Mouse (Mus musculus): ENCODE results near the gene Hormad1. TPM values are rescaled to one million over a fixed set of nuclear protein-coding genes. Genes with fewer than 3 reads are reported as not detected.
"Not testable (repeated sequence)": the region's sequence is repeated elsewhere in the genome, so short reads cannot be mapped to it uniquely, and the experiment has no call there.

Hormad1 gene
- not detected in 2 replicates for polyA plus RNA-seq (2012; rRNA removed)

DNA sequence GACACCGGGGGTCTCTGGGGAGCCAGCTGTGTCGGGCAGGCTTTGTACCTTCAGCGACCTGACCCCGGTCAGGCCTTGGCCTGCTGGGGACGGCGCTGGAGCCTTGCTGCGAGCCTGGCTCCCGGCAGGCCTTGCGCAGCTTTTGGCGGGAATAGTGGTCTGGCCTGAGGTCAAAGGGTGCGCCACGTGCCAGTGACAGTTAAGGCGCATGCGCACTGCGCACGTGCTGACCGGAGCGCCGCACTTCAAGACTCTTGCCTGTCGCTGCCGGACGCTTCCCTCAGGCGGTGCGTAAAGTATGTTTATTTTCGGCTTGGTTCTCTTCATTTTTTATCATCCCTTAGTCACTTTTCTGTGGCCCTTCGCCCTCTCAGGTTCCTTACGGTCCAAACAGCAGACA is at the start of gene Hormad1:
Gene Hormad1 (plus strand): TSS at position 241 of the 400 bp plus-strand sequence.
- WGBS: 88% methylated on average over 27 of the region's 27 CpGs
- no peak for DNase-seq (ENCODE audit: low read depth, low spot score)

DNA sequence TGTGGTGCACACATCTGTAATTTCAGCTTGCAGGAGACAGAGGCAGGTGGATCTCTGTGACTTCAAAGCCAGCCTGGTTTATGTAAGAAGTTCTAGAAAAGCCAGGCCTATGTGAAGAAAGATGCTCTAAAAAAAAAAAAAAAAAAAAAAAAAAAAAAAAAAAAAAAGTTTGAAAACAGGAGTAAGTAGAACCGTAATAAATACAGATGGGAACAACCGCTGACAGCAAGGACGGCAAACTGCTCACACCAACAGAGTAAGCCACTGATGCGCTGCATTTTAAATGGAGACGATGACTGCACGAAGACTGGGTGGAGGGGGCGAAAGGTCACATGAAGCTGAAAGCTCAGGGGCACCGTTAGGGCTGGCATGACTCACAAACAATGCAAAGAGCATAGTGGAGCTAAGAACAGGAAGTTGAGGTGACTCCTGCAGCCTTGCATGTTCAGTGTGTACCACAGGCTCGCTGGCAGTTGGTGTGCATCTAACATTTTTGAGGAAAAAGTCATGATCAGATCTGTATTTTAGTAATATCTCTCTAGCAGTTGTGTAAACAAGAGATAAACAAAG is 47.8 kb upstream of the Hormad1 start:
- DNase-seq (ENCODE audit: low read depth, low spot score): no peak
- WGBS: 43% methylated on average over 9 of the region's 9 CpGs

DNA sequence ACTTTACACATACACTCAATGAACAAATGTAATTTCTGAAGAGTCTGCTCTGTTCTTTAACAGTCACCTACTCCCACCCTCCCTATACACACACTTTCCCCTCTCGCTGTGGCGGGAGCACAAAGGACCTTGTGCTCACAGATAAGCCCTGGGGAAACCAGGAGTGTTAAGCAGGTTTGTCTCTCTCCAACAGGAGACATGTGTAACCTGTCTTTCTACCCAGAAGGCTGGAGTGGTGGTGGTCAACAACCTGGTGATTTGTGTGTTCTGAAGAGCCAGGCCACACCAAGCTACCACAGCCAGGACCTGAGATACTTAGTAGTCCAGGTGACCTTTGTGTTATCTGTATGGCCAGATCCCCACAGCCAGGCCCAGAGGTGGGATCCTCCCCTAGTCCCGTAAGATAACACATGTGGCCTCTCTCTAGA is 42.8 kb upstream of the Hormad1 start:
- no peak for DNase-seq (ENCODE audit: low read depth, low spot score)
- whole genome bisulfite sequencing: 89% methylated on average over 3 of the region's 3 CpGs

DNA sequence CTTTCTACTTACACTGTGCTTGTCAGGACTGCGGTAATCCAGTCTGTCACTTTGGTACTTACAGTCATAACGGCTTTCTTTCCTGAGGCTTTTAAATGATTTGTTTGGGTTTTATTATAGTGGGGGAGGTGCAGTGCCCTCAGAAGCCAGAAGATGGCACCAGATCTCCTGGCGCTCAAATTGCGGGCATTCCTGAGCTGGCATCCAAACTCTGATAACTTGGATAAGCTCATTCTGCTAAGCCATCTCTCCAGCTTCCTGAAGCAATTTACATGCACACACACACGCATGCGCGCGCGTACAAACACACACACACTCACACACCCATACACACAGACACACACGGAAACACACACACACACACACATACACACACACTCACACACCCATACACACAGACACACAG is 42.0 kb upstream of the Hormad1 start:
- WGBS: 4% methylated on average over 10 of the region's 10 CpGs

DNA sequence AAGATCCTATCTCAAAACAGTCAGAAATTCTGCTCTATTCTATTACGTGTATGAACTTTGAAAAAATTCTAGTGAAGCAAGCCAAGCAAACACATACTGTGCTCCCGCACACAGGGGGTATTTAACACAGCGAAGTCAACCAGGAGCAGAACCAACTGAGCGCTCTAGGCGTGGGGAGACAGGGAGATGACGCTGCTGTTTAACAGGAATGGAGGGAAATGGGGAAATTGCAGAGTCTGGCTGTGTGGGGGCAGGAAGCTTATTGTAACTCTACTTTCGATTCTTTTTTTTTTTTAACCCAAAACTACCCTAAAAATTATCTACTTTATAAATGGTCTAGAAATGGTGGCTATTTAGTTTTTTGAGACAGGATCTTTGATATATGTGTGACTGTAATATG is 40.6 kb upstream of the Hormad1 start:
- DNase-seq (ENCODE audit: low read depth, low spot score): no peak
- 73% methylated on average over 7 of the region's 7 CpGs for WGBS

More for the DNA sequence above, 42.0 kb upstream of the Hormad1 start:
- DNase-seq (ENCODE audit: low read depth, low spot score): peak; percentile 64

DNA sequence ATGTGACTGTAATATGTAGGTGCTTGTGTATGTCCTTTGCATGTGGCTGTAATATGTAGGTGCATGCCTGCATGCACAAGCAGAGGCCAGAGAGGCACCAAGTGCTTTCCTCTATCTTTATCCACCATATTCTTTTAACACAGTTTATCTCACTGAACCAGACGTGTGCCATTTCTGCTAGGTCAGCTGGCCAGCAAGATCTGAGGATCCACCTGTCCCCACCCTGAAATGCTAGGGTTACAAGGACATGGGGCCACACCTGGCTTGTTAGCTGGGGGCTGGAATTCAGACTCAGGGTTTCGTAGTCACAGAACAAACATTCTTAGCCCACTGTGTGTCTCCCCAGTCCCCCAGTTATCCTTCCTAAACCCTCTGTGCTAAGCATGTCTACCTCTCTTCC is 40.2 kb upstream of the Hormad1 start:
- no peak for DNase-seq (ENCODE audit: low read depth, low spot score)
- 42% methylated on average over 2 of the region's 2 CpGs for WGBS

DNA sequence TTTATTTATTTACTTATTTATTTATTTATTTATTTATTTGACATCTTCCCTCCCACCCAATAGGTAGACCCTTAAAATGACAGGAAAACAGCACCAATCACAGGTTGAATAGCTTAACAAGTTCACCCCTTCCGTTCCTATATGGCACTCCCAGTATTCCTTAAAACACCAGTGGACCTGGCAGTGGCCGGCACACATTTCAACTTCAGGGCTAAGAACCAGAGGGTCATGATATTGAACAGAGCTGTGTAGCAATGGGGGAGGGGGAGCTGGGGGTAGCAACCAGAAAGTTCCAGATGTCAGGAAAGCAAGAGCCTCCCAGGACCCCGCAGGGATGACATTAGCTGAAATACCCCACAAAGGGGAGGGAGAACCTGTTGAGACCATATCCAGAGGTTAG is 39.4 kb upstream of the Hormad1 start:
- DNase-seq (ENCODE audit: low read depth, low spot score): no peak
- 87% methylated on average over 3 of the region's 3 CpGs for WGBS

DNA sequence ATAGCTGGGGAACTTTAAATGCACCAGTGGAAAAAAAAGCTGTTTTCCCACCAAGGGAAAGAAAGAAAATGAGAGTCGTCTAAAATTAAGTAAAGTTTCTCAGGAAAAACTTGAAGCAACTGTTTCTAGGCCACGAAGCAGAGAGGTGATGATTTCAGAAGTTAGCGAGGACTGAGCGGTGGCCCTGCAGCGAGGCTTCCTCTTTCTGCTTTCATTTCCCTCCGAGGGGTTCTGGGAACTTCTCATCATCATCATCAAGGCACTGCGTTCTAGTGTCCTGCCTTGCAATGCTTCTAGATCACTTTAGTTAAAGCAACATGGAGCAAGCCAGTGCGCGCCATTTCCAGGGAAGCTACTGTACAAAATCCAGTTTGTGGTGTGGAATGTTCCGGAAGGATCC is 38.3 kb upstream of the Hormad1 start:
- no peak for DNase-seq (ENCODE audit: low read depth, low spot score)
- 84% methylated on average over 10 of the region's 10 CpGs for WGBS

DNA sequence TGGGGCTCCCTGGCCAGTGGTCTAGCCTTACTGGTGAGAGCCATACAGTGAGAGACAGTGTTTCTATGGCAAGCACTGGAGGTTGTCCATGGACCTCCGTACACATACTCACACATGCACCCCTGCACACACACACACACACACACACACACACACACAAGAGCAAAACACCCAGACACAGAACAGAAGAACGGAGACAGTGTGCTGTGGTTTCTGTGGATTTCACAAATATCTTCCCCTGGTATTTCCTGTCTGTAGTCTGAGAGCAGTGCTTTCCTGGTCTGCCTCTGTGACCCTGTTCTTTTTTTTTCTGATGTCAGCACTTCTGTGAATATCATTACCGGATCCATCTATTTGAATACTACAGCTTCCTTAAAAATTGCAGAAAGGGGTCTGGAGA is 35.8 kb upstream of the Hormad1 start:
- WGBS: 23% methylated on average over 3 of the region's 3 CpGs
- DNase-seq (ENCODE audit: low read depth, low spot score): no peak

DNA sequence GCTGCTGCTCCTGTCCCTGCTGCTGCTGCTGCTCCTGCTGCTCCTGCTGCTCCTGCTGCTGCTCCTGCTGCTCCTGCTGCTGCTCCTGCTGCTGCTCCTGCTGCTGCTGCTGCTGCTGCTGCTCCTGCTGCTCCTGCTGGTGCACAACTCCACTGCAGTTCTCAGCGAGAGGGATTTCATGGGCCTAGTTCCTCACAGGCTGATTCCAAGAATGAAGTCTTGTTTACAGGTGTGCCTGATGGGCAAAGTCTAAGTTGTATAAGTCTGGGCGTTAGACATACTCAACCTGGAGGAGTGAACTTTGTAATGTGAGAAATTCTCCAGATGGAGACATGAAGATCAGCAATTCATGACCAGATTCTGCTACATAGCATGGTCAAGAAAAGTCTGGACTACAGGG is 34.8 kb upstream of the Hormad1 start:
- 27% methylated on average over 2 of the region's 2 CpGs for WGBS
- peak; percentile 82 for DNase-seq (ENCODE audit: low read depth, low spot score)

DNA sequence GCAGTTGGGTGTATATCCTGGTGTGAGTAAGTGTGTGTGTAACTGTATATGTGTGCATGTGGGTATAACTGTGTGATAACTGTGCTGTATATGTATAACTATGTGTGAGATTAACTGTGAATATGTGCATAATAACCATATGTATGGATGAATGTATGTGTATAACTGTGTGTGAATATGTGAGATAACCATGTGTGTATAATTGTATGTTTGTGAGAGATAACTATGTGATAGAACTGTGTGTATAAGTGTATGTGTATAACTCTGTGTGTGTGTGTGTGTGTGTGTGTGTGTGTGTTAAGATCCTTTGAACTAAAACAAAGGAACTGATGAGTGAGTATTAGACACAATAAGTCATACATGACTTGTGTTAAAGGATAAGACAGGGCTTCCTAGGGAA is 33.4 kb upstream of the Hormad1 start:
- DNase-seq (ENCODE audit: low read depth, low spot score): no peak

DNA sequence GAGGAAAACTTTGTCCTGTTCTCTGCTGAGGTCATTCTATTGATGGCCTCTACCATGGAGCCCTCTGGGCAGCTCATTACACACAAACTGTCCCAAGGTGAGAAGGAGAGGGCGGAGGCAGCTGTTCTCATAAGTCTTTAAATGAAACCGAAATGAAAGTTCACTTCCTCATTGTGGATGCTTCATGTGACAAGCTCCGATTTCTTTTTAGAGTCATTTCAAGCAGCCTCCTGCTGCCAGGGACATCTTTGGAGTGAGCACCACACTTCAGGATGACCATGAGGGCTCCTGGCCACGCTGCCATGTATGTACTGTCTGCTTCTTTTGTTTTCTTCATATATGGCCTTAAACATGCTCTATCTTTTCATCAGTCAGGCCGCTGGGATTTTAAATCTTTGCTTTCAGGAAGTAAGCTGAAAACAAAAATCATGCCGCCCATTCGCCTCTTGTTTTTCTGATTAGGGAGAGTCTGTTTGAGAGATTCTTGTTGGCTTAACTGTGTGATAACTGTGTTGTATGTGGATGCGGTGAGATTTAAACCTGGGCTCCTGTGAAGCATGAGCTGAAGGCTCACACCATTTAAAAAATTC is 32.8 kb upstream of the Hormad1 start, which contains the start of gene Ctss:
Gene Ctss (plus strand): TSS at position 165 of the 590 bp plus-strand sequence.
- WGBS: 25% methylated on average over 8 of the region's 8 CpGs
- peak; percentile 73 for DNase-seq (ENCODE audit: low read depth, low spot score)

DNA sequence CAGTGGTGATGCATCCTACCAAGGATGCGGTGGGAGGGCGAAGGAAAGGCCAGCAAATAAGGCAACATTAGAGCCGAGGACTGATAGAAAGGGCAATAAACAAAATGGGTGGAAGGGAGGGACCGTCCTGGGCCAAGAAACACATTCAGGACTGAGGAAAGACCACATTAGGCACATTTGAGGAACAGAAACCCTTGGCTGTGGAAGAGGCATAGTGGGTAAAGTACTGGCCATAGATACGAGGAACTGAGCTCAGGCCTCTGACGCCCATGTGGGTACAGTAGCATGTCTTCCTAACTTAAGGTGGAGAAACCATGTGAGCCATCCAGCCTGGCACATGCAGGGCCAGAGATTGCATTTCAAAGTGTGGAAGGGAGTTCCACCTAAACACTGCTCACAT is 29.7 kb upstream of the Hormad1 start:
- no peak for DNase-seq (ENCODE audit: low read depth, low spot score)
- 86% methylated on average over 6 of the region's 6 CpGs for WGBS

DNA sequence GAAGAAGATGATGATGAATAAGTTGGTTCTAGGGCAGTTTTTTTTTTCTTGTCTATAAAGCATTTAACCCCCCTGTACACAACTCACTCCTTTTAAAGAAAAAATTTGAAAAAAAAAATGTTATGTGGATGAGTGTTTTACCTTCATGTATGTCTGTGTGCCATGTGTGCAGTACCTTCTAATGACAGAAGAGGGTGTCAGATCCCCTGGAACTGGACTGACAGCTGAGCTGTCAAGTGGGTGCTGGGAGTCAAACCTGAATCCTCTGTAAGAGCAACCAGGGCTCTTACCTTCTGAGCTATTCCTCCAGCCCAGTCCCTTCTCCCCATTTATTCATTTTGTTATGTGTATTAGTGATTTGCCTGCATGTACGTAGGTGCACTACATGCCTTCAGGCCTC is 28.5 kb upstream of the Hormad1 start:
- no peak for DNase-seq (ENCODE audit: low read depth, low spot score)

DNA sequence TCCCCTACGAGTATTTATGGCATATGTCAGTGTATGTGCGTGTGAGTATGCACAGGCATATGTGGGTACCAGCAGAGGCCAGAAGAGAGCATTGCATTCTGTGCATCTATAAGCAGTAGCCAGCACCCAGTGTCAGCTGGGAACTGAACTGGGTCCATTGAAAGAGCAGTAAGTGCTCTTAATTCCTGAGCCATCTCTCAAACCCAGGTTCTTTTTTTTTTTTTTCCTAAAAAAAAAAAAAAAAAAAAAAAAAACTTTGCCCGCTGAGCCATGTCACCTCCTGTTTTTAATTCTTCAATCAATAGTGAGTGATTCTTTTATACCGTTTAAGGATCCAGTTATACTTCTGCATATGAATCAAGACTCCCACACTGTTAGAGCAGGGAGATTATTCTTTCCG is 26.1 kb upstream of the Hormad1 start:
- WGBS: 90% methylated on average over 5 of the region's 5 CpGs
- DNase-seq (ENCODE audit: low read depth, low spot score): no peak

More for the DNA sequence above, 28.5 kb upstream of the Hormad1 start:
- 97% methylated on average over 1 of the region's 1 CpGs for WGBS

DNA sequence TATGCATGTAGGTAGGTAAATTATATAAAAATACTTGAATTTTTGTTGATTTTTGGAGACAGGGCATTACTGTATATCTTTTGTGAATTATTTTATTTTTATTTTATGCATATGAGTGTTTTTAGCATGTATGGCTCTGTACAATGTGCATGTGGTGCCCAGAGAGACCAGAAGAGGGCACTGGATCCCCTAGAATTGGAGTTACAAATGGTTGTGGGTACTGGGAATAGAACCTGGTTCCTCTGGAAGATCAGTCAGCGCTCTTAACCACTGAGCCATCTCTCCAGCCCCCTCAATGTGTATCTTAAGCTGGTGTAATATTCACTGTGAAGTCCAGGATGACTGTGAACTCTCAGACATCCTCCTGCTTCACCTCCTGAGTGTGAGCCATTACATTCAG is 24.6 kb upstream of the Hormad1 start:
- WGBS: 88% methylated on average over 1 of the region's 1 CpGs
- no peak for DNase-seq (ENCODE audit: low read depth, low spot score)

DNA sequence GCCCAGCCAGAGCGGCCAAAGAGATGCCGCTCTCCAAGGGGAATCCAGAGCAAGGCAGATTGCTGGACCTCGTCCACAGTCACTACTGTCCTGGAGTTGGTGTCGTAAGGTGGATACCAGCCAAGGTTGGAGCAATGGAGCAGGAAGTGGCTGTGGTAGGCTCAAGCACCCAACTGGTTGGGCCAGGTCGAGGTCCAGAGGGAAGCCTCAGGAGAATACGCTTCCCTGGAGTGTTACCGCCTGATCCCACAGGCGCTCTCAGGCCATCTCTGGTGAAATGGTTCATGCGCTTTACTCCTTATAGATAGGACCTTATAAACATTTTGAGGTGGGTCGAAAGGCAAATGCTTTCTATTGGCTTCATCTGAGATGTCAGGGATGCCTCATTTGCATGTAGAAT is 20.5 kb upstream of the Hormad1 start:
- 80% methylated on average over 10 of the region's 10 CpGs for WGBS
- no peak for DNase-seq (ENCODE audit: low read depth, low spot score)

DNA sequence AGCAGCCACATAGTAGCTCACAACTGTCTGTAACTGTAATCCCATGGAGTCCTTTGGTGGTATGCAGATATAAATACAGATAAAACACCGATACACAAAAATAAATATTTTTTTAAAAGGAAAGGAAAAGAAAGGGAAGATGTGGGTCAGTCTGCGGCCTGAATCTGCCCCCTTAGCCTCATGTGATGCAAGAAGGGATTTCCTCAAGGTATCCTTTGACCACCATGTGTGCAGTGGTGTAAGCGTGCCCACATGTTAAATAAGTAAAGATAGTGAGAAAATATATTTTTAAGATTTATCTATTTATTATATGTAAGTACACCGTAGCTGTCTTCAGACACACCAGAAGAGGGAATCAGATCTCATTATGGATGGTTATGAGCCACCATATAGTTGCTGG is 19.6 kb upstream of the Hormad1 start:
- DNase-seq (ENCODE audit: low read depth, low spot score): no peak
- WGBS: 93% methylated on average over 4 of the region's 4 CpGs

DNA sequence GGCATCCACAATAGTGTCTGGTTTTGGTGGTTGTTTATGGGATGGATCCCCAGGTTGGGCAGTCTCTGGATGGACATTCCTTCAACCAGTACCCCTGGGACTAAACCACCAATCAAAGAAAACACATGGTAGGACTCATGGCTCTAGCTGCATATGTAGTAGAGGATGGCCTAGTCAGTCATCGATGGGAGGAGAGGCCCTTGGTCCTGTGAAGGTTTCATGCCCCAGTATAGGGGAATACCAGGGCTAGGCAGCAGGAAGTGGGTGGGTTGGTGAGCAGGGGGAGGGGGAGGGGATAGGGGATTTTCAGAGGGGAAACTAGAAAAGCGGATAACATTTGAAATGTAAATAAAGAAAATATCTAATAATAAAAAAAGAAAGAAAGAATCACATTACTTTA is 18.3 kb upstream of the Hormad1 start:
- DNase-seq (ENCODE audit: low read depth, low spot score): not testable (repeated sequence)
- WGBS: 76% methylated on average over 2 of the region's 2 CpGs

DNA sequence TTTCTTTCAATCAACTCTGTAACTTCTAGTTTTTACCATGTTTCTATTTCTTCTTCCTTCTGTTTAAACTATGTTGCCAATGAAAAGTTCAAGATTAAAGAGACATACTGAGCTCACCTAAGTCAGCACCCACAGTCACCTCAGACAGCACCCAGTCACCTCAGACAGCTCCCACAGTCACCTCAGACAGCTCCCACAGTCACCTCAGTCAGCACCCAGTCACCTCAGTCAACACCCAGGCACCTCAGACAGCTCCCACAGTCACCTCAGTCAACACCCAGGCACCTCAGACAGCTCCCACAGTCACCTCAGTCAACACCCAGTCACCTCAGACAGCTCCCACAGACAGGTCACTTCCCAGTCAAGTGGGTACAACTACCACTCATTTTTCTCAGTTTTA is 17.3 kb upstream of the Hormad1 start:
- DNase-seq (ENCODE audit: low read depth, low spot score): no peak

DNA sequence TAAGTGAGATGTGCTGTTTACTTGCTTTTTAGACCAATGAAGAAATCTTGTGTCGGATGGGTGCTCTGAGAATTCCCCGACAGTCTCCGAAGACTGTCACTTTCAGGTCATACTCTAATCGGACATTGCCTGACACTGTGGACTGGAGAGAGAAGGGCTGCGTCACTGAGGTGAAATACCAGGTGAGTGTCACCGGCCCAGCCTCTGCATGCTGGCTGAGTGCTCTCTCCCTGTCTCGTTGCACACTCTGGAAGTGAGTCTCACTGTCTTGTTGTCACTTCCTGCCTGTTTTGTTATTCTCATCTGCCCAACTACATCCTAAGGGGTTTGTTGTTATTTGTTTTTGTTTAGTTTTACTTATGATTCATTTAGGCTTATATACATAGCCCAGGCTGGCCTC is 16.5 kb upstream of the Hormad1 start:
- WGBS: 75% methylated on average over 7 of the region's 7 CpGs
- no peak for DNase-seq (ENCODE audit: low read depth, low spot score)

DNA sequence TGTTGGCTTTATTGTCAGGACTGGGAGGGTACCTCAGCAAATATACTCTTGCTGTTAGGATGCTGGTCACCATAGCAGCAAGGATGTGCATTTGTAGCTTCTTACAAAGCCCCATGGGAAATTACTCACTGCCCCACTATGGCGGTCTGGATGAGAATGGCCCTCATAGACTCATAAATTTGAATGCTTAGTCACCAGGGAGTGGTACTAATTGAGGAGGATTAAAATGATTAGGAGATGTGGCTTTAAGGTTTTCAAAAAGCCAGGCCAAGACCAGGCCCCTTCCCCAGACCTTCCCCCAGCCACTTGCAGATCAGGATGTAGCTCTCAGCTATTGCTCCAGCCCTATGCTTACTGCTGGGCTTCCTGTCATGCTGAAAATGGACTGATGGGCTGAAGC is 9.3 kb upstream of the Hormad1 start:
- 82% methylated on average over 1 of the region's 1 CpGs for WGBS
- no peak for DNase-seq (ENCODE audit: low read depth, low spot score)

Measured in large intestine, adult 2 months (tissue).